Mouse (Mus musculus) embryonic facial prominence, embryonic 13.5 days (tissue): ENCODE measurements around the gene Vcan. TPM values are rescaled to one million over a fixed set of nuclear protein-coding genes. Genes with fewer than 3 reads are reported as not detected.
"Not testable (repeated sequence)": the region's sequence is repeated elsewhere in the genome, so short reads cannot be mapped to it uniquely, and the experiment has no call there.

Experiments
- ATAC-seq: fragments of 200-750 bp; cut with Nextera tagmentation; 2 replicates; pipeline ENCODE4 v1.8.0; 2017; ENCODE audit warnings: low read depth; ENCODE audit not compliant: insufficient number of reproducible peaks, insufficient read depth, low FRiP score, low TSS enrichment
- H3K27ac ChIP-seq: fragments of 300-500 bp; sonication (generic); 2 replicates; pipeline ENCODE4 v1.5.1; 2015; ENCODE audit warnings: moderate library complexity, mild to moderate bottlenecking, inconsistent platforms
- H3K27me3 ChIP-seq: fragments of 300-500 bp; sonication (generic); 2 replicates; pipeline ENCODE4 v1.6.1; 2015; ENCODE audit warnings: mild to moderate bottlenecking, inconsistent platforms
- H3K36me3 ChIP-seq: fragments of 300-500 bp; sonication (generic); 2 replicates; pipeline ENCODE4 v1.6.1; 2015; ENCODE audit warnings: mild to moderate bottlenecking, inconsistent platforms
- H3K4me1 ChIP-seq: fragments of 300-500 bp; sonication (generic); 2 replicates; pipeline ENCODE4 v1.6.1; 2015; ENCODE audit warnings: inconsistent platforms
- H3K4me2 ChIP-seq: fragments of 300-500 bp; sonication (generic); 2 replicates; pipeline ENCODE4 v1.6.1; 2015; ENCODE audit warnings: moderate library complexity, mild to moderate bottlenecking, inconsistent platforms
- H3K4me3 ChIP-seq: fragments of 300-500 bp; sonication (generic); 2 replicates; pipeline ENCODE4 v1.5.1; 2015; ENCODE audit warnings: mild to moderate bottlenecking, inconsistent platforms
- H3K9ac ChIP-seq: fragments of 300-500 bp; sonication (generic); 2 replicates; pipeline ENCODE4 v1.6.1; 2015; ENCODE audit warnings: mild to moderate bottlenecking, inconsistent platforms
- H3K9me3 ChIP-seq: fragments of 300-500 bp; sonication (generic); 2 replicates; pipeline ENCODE4 v1.6.1; 2016; ENCODE audit warnings: inconsistent platforms
- WGBS: fragments of 180-500 bp; shearing (Covaris S2); methylation state at CpG from one replicate; pipeline ENCODE4 v1.1.7; 2015; ENCODE audit warnings: mixed read lengths; 5-methylcytosine and 5-hydroxymethylcytosine counted together
- polyA plus RNA-seq: library from polyadenylated mRNA; unstranded; fragments of >200 nt; fragmentation: Nextera tagmentation; extraction: Ambion mirVana; gene quantifications from 2 replicates; pipeline ENCODE4 v1.2.1, GENCODE M21; 2015

The Vcan gene
- polyA plus RNA-seq: 171 and 178 TPM in 2 replicates

DNA sequence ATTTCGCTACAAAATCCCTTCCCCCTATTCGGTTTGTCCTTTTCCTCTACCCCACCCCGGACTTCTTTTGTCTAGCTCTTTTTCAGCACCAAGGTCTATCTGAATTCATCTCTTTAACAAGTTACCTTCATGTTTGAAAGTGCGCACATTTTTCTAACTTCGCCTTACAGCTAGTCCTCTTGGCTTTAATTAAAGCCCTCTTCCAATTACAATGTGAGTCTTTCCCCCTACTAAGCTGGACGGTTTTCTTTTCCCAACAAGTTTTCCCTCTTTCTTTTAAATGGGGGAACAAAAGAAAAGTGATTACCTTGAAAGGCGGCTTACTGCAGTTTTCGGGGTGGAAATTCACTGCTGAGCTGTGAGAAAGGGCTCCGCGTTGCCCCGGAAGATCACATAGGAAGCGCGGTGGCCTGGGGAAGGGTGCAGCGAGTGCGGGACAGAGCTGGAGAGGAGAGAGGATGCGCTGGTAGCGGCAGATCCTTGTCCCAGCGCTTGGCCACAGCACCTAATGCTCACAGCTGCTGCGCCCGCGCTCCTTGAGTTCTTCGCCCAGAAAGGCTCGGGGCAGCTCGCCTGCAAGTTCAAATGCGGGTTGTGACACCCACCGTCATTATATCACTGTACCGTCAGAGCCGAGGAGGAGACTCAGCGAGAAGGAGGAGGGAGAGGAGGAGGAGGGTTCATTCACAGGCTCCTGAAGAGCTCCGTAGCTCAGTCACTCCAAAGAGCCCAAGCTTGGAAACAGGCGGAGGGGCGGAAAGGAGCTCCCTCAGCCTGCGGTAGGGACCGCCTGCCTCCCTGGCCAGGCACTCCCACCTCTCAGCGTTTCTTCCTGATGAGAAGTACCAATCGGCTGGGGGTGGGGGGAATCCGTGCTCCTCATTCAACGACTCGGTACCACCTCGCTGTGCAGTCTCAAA is at the start of gene Vcan:
TSS of gene Vcan (minus strand) at position 744 of the 920 bp plus-strand sequence.
- Histone ChIP-seq H3K4me2 (peak within 1 kb of the TSS; percentile 83), H3K9me3 (no peaks in the 10 kb centered on the region), H3K27me3 (no peaks in the 10 kb centered on the region), H3K36me3 (no peaks in the 10 kb centered on the region), H3K27ac (peak within 1 kb of the TSS; percentile 96), H3K4me3 (peak within 1 kb of the TSS; percentile 70), H3K4me1 (peaks cover 11% of the 10 kb centered on the region; the same call in 1 of the 2 replicates), H3K9ac (peak within 1 kb of the TSS; percentile 93)
- peak; percentile 64 for ATAC-seq
- WGBS: under 1% methylated on average over 40 of the region's 40 CpGs

DNA sequence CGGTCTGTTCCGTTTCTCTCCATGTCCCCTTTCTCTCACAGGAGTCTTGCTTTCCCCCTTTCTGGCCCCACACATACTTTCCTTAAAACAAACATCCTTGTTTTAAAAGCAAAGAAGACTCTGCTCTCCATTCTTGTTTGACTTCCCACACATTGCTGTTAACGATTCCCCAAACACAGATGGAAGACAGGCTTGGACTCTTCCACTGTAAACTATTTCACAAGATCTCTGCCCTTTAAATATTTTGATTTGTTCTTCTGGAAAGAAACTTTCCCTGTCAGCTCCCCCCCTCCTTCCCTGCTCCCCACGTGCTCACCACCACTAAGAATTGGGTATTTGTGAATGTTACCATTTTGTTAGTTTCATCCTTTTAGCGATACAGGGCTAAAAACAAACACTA is 49.2 kb upstream of the Vcan start:
- Histone ChIP-seq H3K27ac (no peak overlapping the region), H3K27me3 (no peaks in the 10 kb centered on the region), H3K4me2 (no peak overlapping the region), H3K9me3 (no peaks in the 10 kb centered on the region), H3K36me3 (no peaks in the 10 kb centered on the region), H3K9ac (no peak overlapping the region), H3K4me3 (no peak overlapping the region), H3K4me1 (no peaks in the 10 kb centered on the region)
- WGBS: 46% methylated on average over 5 of the region's 5 CpGs
- ATAC-seq: no peak

DNA sequence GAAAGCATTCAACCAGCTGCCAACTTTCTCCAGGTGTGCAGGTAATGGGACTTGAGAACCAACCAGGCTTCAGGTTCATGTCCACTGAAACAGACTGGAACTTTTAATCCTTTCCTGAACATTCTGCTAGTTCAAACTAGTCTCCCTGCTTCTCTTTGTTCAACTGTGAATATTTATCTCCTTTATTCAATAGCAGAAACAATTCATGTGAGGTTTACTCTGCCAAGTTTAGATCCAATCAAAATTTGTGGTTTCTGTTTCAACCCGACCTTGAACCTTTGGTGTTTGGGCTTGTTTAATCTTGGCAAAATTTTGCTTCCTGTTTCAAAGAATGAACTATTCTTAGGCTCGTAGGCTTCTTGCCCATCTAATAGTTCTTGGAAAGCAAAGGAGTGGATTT is 40.6 kb upstream of the Vcan start:
- Histone ChIP-seq H3K4me1 (peaks cover 3% of the 10 kb centered on the region; the same call in 1 of the 2 replicates), H3K4me2 (no peak overlapping the region), H3K36me3 (no peaks in the 10 kb centered on the region), H3K9me3 (no peaks in the 10 kb centered on the region), H3K9ac (no peak overlapping the region), H3K4me3 (no peak overlapping the region), H3K27ac (no peak overlapping the region), H3K27me3 (no peaks in the 10 kb centered on the region)
- WGBS: 35% methylated on average over 2 of the region's 2 CpGs
- no peak for ATAC-seq

DNA sequence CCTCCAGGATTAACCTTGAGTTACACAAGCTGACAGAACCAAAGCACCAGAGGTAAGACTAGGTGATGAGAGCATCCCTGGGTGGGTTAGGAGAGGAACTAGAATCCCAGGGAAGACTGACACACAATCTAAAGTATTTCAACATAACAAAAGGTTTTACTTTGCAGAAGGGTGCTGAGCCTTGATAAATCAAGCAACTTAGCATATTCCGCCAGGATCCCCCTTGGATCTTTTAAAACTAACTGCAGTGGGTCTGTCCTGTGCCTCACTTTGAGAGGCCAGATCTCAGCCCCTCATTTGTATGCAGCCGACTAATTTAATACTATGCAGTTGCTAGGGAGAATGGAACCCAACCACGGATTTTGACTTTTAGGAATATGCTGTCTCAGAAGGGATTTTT is 38.0 kb upstream of the Vcan start:
- Histone ChIP-seq H3K9me3 (no peaks in the 10 kb centered on the region), H3K4me2 (no peak overlapping the region), H3K4me1 (peaks cover 3% of the 10 kb centered on the region; the same call in 1 of the 2 replicates), H3K27ac (no peak overlapping the region), H3K27me3 (no peaks in the 10 kb centered on the region), H3K4me3 (no peak overlapping the region), H3K36me3 (no peaks in the 10 kb centered on the region), H3K9ac (no peak overlapping the region)
- 63% methylated on average over 3 of the region's 3 CpGs for WGBS
- ATAC-seq: no peak

DNA sequence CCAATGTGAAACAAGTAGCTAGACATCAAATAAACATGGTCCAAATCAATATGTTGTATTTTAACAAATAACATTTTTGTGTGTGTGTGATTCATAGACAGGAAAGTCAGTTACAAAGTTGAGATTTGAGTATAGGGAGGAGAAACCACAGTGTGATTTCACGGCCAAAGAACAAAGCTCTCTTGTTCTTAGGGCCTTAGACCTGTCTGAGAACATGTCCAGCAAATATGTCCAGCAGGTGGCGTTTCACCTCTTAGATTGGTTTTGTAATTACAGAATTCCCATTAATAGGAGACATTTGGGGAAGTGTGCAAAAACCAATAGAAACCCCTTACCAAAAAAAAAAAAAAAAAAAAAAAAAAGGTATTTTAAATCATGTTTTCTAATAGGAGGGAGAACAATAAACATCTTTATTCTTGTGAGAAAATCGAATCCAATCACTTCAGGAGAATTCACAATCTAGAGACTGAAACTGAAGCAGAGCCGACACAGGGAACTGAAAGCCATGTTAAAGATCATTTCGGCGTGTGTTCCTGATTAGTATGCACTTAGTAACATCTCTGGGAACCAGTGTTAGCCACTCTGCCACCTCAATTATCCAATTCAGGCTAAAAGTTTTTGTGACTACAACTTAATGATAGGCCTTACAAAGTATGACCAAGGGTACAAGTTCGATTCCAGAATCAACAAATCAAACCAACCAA is 37.1 kb upstream of the Vcan start:
- H3K4me2 ChIP-seq: no peak overlapping the region
- ATAC-seq: no peak
- WGBS: 49% methylated on average over 7 of the region's 7 CpGs

DNA sequence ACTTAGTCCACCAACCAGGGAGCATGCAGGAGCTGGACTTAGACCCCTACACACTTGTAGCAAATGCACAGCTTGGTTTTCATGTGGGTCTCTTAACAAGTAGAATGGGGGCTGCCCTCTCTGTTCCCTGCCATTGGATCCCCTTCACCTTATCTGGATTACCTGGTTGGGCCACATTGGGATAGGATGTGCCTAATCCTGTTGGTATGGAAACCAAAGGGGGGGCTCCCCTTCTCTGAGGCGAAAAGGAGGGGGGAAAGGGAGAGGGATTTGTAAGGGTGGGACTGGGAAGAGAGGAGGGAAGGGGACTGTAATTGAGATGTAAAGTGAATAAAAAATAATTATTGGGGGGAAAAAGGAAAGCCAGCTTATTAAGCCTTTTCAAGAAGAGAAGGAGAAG is 35.5 kb upstream of the Vcan start:
- peaks cover 8% of the 10 kb centered on the region; the same call in 1 of the 2 replicates for H3K4me1 ChIP-seq
- no peaks in the 10 kb centered on the region for H3K27me3 ChIP-seq
- no peaks in the 10 kb centered on the region for H3K9me3 ChIP-seq
- H3K27ac ChIP-seq: no peak overlapping the region
- ATAC-seq: no peak
- H3K36me3 ChIP-seq: no peaks in the 10 kb centered on the region
- H3K4me3 ChIP-seq: no peak overlapping the region
- H3K4me2 ChIP-seq: no peak overlapping the region
- 67% methylated on average over 1 of the region's 1 CpGs for WGBS
- H3K9ac ChIP-seq: no peak overlapping the region

More for the DNA sequence above, 37.1 kb upstream of the Vcan start:
- Histone ChIP-seq H3K9me3 (no peaks in the 10 kb centered on the region), H3K27ac (no peak overlapping the region), H3K4me3 (no peak overlapping the region), H3K36me3 (no peaks in the 10 kb centered on the region), H3K4me1 (peaks cover 3% of the 10 kb centered on the region; the same call in 1 of the 2 replicates), H3K9ac (no peak overlapping the region), H3K27me3 (no peaks in the 10 kb centered on the region)

DNA sequence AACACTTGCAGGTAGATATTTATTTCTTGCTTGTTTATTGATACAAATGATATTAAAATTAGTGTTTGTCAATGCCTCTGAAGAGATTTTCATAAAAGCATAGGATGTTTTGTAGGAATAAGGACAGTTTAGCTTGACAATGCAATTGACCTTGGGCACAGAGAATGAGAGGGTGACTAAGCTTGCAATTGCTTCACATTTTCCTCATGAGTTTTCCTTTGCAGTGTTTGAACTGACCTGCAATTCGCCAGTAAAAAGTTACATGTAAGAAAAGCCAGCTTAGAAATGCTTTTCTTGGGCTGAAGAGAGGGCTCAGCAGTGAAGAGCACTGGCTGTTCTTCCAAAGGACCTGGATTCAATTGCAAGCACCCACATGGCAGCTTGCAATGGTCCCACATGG is 34.8 kb upstream of the Vcan start:
- no peak for ATAC-seq
- H3K9ac ChIP-seq: no peak overlapping the region
- no peaks in the 10 kb centered on the region for H3K27me3 ChIP-seq
- H3K27ac ChIP-seq: no peak overlapping the region
- no peaks in the 10 kb centered on the region for H3K36me3 ChIP-seq
- WGBS: 86% methylated on average over 1 of the region's 1 CpGs
- no peaks in the 10 kb centered on the region for H3K9me3 ChIP-seq
- no peak overlapping the region for H3K4me2 ChIP-seq
- H3K4me3 ChIP-seq: no peak overlapping the region
- peaks cover 8% of the 10 kb centered on the region; the same call in 1 of the 2 replicates for H3K4me1 ChIP-seq

DNA sequence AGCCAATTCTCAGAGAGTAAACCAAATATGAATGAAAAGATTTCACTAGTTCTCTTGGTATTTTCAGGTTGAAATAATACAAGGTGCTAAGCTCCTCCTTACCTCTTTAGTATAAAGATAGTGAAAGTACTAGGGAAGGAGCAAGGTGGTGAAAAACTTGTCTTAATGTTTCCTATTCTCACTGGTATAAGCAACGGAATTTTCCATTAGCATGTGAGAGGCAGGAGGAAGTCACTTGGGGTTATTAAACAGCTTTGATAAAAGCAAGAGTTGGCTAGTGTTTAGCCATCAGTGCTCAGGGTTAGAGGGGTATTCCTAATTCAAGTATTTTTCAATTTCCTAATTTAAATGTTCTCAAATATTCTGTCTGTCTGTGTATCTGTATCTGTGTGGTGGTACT is 24.2 kb upstream of the Vcan start:
- H3K27ac ChIP-seq: no peak overlapping the region
- H3K4me1 ChIP-seq: no peaks in the 10 kb centered on the region
- H3K9me3 ChIP-seq: no peaks in the 10 kb centered on the region
- 73% methylated on average over 1 of the region's 1 CpGs for WGBS
- no peak overlapping the region for H3K9ac ChIP-seq
- H3K4me2 ChIP-seq: no peak overlapping the region
- ATAC-seq: no peak
- no peak overlapping the region for H3K4me3 ChIP-seq
- no peaks in the 10 kb centered on the region for H3K36me3 ChIP-seq
- H3K27me3 ChIP-seq: no peaks in the 10 kb centered on the region

DNA sequence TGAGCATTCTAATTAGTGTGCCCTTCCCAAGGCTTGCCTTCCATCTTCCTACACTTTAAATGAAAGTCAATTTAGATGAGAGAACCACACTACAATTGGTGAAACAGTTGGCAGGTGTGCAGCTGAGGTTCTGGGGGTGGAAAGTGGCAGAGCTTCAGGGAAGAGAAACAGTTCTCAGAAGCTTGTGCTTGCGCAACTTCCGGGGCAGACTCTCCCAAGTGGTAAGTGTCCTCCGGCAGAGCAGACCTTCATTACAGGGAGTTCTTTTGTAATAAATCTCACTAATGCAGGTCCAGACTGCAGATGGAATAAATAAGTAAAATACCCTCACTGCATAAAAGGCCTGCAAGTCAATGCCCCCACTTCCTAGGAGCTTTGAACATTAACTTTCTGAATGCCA is 23.7 kb upstream of the Vcan start:
- WGBS: 90% methylated on average over 3 of the region's 3 CpGs
- no peaks in the 10 kb centered on the region for H3K9me3 ChIP-seq
- ATAC-seq: no peak
- no peaks in the 10 kb centered on the region for H3K36me3 ChIP-seq
- H3K9ac ChIP-seq: no peak overlapping the region
- no peaks in the 10 kb centered on the region for H3K27me3 ChIP-seq
- no peak overlapping the region for H3K4me2 ChIP-seq
- no peaks in the 10 kb centered on the region for H3K4me1 ChIP-seq
- no peak overlapping the region for H3K4me3 ChIP-seq
- H3K27ac ChIP-seq: no peak overlapping the region

DNA sequence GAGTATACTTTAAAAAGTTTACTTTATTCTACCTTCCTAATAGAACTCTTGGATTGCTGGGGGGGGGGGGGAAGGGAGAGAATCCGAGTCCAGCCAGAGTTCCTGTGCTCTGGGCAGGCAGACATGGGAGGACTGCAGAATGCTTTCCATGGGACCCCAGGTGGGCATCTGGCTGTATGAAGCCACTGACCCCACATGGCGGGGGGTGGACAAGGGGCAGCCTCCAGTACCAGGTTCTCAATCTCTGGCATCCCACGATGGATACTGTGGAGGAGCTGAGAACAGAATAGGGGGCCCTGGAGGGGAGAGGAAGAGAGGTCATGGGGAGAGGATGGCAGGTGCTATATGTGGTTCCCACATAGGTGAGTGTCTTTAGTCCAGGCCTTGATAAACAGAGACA is 20.0 kb upstream of the Vcan start:
- Histone ChIP-seq H3K36me3 (no peaks in the 10 kb centered on the region), H3K27ac (no peak overlapping the region), H3K9ac (no peak overlapping the region), H3K9me3 (no peaks in the 10 kb centered on the region), H3K27me3 (no peaks in the 10 kb centered on the region), H3K4me1 (no peaks in the 10 kb centered on the region), H3K4me3 (no peak overlapping the region), H3K4me2 (no peak overlapping the region)
- 76% methylated on average over 3 of the region's 3 CpGs for WGBS
- no peak for ATAC-seq

DNA sequence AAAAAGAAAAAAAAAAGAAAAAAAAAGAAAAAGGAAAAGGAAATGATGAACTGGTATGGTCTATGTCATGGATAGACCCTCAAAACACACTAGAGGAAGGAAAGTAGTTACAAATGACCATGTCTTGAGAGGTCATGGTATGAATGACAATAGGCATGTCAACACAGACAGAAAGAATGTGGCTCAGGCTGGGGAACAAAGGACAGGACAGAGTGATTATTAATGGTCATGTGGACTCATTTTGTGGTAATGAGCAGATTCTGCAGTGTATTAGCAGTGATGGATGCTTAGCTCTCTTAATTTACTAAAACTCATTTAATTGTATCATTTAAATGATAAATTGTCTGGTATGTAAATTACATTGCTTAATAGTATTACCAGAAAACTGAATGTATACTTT is 14.0 kb upstream of the Vcan start:
- H3K9ac ChIP-seq: no peak overlapping the region

DNA sequence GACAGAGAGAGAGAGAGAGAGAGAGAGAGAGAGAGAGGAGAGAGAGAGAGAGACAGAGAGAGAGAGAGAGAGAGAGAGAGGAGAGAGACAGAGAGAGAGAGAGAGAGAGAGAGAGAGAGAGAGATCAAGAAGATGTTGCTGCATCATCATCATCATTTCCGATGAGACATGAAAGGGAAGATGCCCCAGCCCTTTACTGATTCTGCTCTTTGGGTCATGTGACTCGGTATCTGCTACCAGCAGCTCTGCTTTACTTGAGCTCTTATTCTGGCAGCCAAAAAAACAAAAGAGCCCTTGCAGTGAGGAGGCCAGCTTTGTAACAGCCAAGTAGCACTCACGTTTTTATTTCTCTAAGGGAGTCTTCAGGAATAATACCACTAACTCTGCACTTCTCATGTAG is 8.3 kb upstream of the Vcan start:
- not testable (repeated sequence) for H3K9me3 ChIP-seq, H3K27me3 ChIP-seq, H3K36me3 ChIP-seq, H3K4me3 ChIP-seq, H3K4me1 ChIP-seq, H3K27ac ChIP-seq, H3K4me2 ChIP-seq, ATAC-seq, H3K9ac ChIP-seq
- WGBS: 19% methylated on average over 3 of the region's 3 CpGs

More for the DNA sequence above, 14.0 kb upstream of the Vcan start:
- no peak for ATAC-seq
- Histone ChIP-seq H3K4me2 (no peak overlapping the region), H3K36me3 (no peaks in the 10 kb centered on the region), H3K27me3 (no peaks in the 10 kb centered on the region), H3K27ac (no peak overlapping the region), H3K9me3 (no peaks in the 10 kb centered on the region), H3K4me1 (no peaks in the 10 kb centered on the region), H3K4me3 (no peak overlapping the region)
